Mouse (Mus musculus) heart, embryonic 16.5 days (tissue): ENCODE data around the gene Pla2g4e. TPM values are rescaled to one million over a fixed set of nuclear protein-coding genes. Genes with fewer than 3 reads are reported as not detected.

Experiments used
- ATAC-seq: fragments of 200-750 bp; cut with Nextera tagmentation; replicated peaks from 2 replicates; pipeline ENCODE4 v1.8.0; 2017; ENCODE audit warnings: moderate number of reproducible peaks; ENCODE audit not compliant: insufficient read depth, low FRiP score; ENCODE audit errors: extremely low read depth
- H3K27ac ChIP-seq: fragments of 300-500 bp; sonication (generic); 2 replicates; pipeline ENCODE4 v1.5.1; 2014; ENCODE audit warnings: mild to moderate bottlenecking, low read length, control low read depth, moderate library complexity
- H3K27me3 ChIP-seq: fragments of 300-500 bp; sonication (generic); 2 replicates; pipeline ENCODE4 v1.6.1; 2014; ENCODE audit warnings: low read length, mixed read lengths; ENCODE audit not compliant: control insufficient read depth, insufficient read depth
- H3K36me3 ChIP-seq: fragments of 300-500 bp; sonication (generic); 2 replicates; pipeline ENCODE4 v1.6.1; 2014; ENCODE audit not compliant: control insufficient read depth, insufficient read depth
- H3K4me1 ChIP-seq: fragments of 300-500 bp; sonication (generic); 2 replicates; pipeline ENCODE4 v1.6.1; 2014; ENCODE audit warnings: low read length, mixed read lengths; ENCODE audit not compliant: control insufficient read depth, insufficient read depth
- H3K4me2 ChIP-seq: fragments of 300-500 bp; sonication (generic); 2 replicates; pipeline ENCODE4 v1.6.1; 2014; ENCODE audit warnings: low read depth, mild to moderate bottlenecking, control low read depth, low read length
- H3K4me3 ChIP-seq: fragments of 300-500 bp; sonication (generic); 2 replicates; pipeline ENCODE4 v1.5.1; 2014; ENCODE audit warnings: mild to moderate bottlenecking, control low read depth, low read length
- H3K9ac ChIP-seq: fragments of 300-500 bp; sonication (generic); 2 replicates; pipeline ENCODE4 v1.6.1; 2014; ENCODE audit warnings: low read length, control low read depth
- H3K9me3 ChIP-seq: fragments of 300-500 bp; sonication (generic); replicated peaks from 2 replicates; pipeline ENCODE4 v1.6.1; 2016; ENCODE audit warnings: low read length; ENCODE audit not compliant: control insufficient read depth
- WGBS: fragments of 180-500 bp; shearing (Covaris S2); extraction: QIAGEN DNeasy Blood & Tissue Kit; methylation state at CpG from one replicate; pipeline ENCODE4 v1.1.7; 2014; 5-methylcytosine and 5-hydroxymethylcytosine counted together
- polyA plus RNA-seq: library from polyadenylated mRNA; unstranded; fragments of >200 nt; fragmentation: Nextera tagmentation; extraction: Ambion mirVana; gene quantifications from 2 replicates; pipeline ENCODE4 v1.2.1, GENCODE M21; 2015

Gene Pla2g4e
- polyA plus RNA-seq, 1 experiment from 2014 or later = 2.1 TPM

GRCm38 (mm10) chr2:120157606-120158005, 87.5 kb downstream of the Pla2g4e start:
- Histone ChIP-seq H3K9me3 (peaks cover 3% of the 10 kb centered on the region; the same call in 1 of the 2 replicates), H3K4me1 (peaks cover 11% of the 10 kb centered on the region), H3K4me2 (no peak overlapping the region), H3K4me3 (no peak overlapping the region), H3K27ac (no peak overlapping the region), H3K36me3 (no peaks in the 10 kb centered on the region), H3K27me3 (no peaks in the 10 kb centered on the region), H3K9ac (no peak overlapping the region)
- no peak for ATAC-seq
- WGBS = 83% methylated on average over 2 of the region's 2 CpGs

- under 1% methylated on average over 53 of the region's 53 CpGs for WGBS
- ATAC-seq = peak; percentile 96
- peaks cover 8% of the 10 kb centered on the region; the same call in 1 of the 2 replicates for H3K36me3 ChIP-seq
These were observed 90.7 kb downstream of the Pla2g4e start, which contains the start of gene Ehd4 for GRCm38 (mm10) chr2:120154361-120154894. TSS of gene Ehd4 (minus strand) at chr2:120154606.

GRCm38 (mm10) chr2:120153586-120154360, 91.4 kb downstream of the Pla2g4e start:
- ATAC-seq = peak; percentile 31; the same call in 1 of the 2 replicates
- H3K27ac ChIP-seq = peak overlapping the region; percentile 88
- H3K9me3 ChIP-seq = peaks cover 3% of the 10 kb centered on the region; the same call in 1 of the 2 replicates
- H3K9ac ChIP-seq = peak overlapping the region; percentile 93
- WGBS = 1% methylated on average over 38 of the region's 38 CpGs
- peaks cover 8% of the 10 kb centered on the region; the same call in 1 of the 2 replicates for H3K36me3 ChIP-seq
- peaks cover 25% of the 10 kb centered on the region for H3K4me1 ChIP-seq
- H3K4me2 ChIP-seq = peak overlapping the region; percentile 90
- no peaks in the 10 kb centered on the region for H3K27me3 ChIP-seq
- peak overlapping the region; percentile 88 for H3K4me3 ChIP-seq

More at GRCm38 (mm10) chr2:120154361-120154894, 90.7 kb downstream of the Pla2g4e start, which contains the start of gene Ehd4:
- H3K27ac ChIP-seq = peak within 1 kb of the TSS; percentile 88
- H3K9me3 ChIP-seq = peaks cover 3% of the 10 kb centered on the region; the same call in 1 of the 2 replicates
- H3K27me3 ChIP-seq = no peaks in the 10 kb centered on the region
- peak within 1 kb of the TSS; percentile 93 for H3K9ac ChIP-seq
- peak within 1 kb of the TSS; percentile 90 for H3K4me2 ChIP-seq
- H3K4me3 ChIP-seq = peak within 1 kb of the TSS; percentile 88
- H3K4me1 ChIP-seq = peaks cover 22% of the 10 kb centered on the region

- Histone ChIP-seq H3K9me3 (no peaks in the 10 kb centered on the region), H3K4me3 (no peak overlapping the region), H3K36me3 (peaks cover 8% of the 10 kb centered on the region; the same call in 1 of the 2 replicates), H3K27me3 (no peaks in the 10 kb centered on the region), H3K27ac (peak overlapping the region; percentile 25; the same call in 1 of the 2 replicates), H3K9ac (no peak overlapping the region), H3K4me1 (peaks cover 48% of the 10 kb centered on the region), H3K4me2 (no peak overlapping the region)
- WGBS = 71% methylated on average over 3 of the region's 3 CpGs
- ATAC-seq = no peak
These were observed 94.6 kb downstream of the Pla2g4e start for GRCm38 (mm10) chr2:120150571-120150970.

- WGBS = 77% methylated on average over 7 of the region's 7 CpGs
These were observed 95.5 kb downstream of the Pla2g4e start for GRCm38 (mm10) chr2:120149634-120150033.

GRCm38 (mm10) chr2:120147999-120148398, 97.1 kb downstream of the Pla2g4e start:
- 0 out of 2 replicates have a peak overlapping the region, but pooled peaks have one; percentile 12 for H3K4me3 ChIP-seq
- H3K27me3 ChIP-seq = no peaks in the 10 kb centered on the region
- H3K4me1 ChIP-seq = peaks cover 41% of the 10 kb centered on the region
- H3K36me3 ChIP-seq = peaks cover 11% of the 10 kb centered on the region; the same call in 1 of the 2 replicates
- 30% methylated on average over 3 of the region's 3 CpGs for WGBS
- peak overlapping the region; percentile 45 for H3K4me2 ChIP-seq
- no peaks in the 10 kb centered on the region for H3K9me3 ChIP-seq
- ATAC-seq = peak; percentile 90
- H3K27ac ChIP-seq = peak overlapping the region; percentile 95
- peak overlapping the region; percentile 31; the same call in 1 of the 2 replicates for H3K9ac ChIP-seq

More at GRCm38 (mm10) chr2:120149634-120150033, 95.5 kb downstream of the Pla2g4e start:
- H3K27me3 ChIP-seq = no peaks in the 10 kb centered on the region
- H3K9ac ChIP-seq = no peak overlapping the region
- no peak overlapping the region for H3K4me2 ChIP-seq
- H3K27ac ChIP-seq = 0 out of 2 replicates have a peak overlapping the region, but pooled peaks have one; percentile 18
- H3K36me3 ChIP-seq = peaks cover 8% of the 10 kb centered on the region; the same call in 1 of the 2 replicates
- H3K4me1 ChIP-seq = peaks cover 43% of the 10 kb centered on the region
- no peaks in the 10 kb centered on the region for H3K9me3 ChIP-seq
- no peak for ATAC-seq
- H3K4me3 ChIP-seq = no peak overlapping the region

- 0 out of 2 replicates have a peak overlapping the region, but pooled peaks have one; percentile 5 for H3K9ac ChIP-seq
- 15% methylated on average over 2 of the region's 2 CpGs for WGBS
- peaks cover 34% of the 10 kb centered on the region for H3K4me1 ChIP-seq
- no peak overlapping the region for H3K4me3 ChIP-seq
- H3K9me3 ChIP-seq = no peaks in the 10 kb centered on the region
- no peak for ATAC-seq
- H3K27ac ChIP-seq = peak overlapping the region; percentile 95
- no peaks in the 10 kb centered on the region for H3K27me3 ChIP-seq
- peaks cover 11% of the 10 kb centered on the region; the same call in 1 of the 2 replicates for H3K36me3 ChIP-seq
- H3K4me2 ChIP-seq = peak overlapping the region; percentile 45
These were observed 97.8 kb downstream of the Pla2g4e start for GRCm38 (mm10) chr2:120147364-120147763.

- H3K36me3 ChIP-seq = peaks cover 14% of the 10 kb centered on the region; the same call in 1 of the 2 replicates
- H3K9me3 ChIP-seq = no peaks in the 10 kb centered on the region
- no peak overlapping the region for H3K4me2 ChIP-seq
- peak overlapping the region; percentile 95 for H3K27ac ChIP-seq
- ATAC-seq = no peak
- H3K4me3 ChIP-seq = no peak overlapping the region
- WGBS = 38% methylated on average over 2 of the region's 2 CpGs
- H3K4me1 ChIP-seq = peaks cover 31% of the 10 kb centered on the region
- no peak overlapping the region for H3K9ac ChIP-seq
- no peaks in the 10 kb centered on the region for H3K27me3 ChIP-seq
These were observed 98.6 kb downstream of the Pla2g4e start for GRCm38 (mm10) chr2:120146543-120146942.
